In the genomic region with DNA sequence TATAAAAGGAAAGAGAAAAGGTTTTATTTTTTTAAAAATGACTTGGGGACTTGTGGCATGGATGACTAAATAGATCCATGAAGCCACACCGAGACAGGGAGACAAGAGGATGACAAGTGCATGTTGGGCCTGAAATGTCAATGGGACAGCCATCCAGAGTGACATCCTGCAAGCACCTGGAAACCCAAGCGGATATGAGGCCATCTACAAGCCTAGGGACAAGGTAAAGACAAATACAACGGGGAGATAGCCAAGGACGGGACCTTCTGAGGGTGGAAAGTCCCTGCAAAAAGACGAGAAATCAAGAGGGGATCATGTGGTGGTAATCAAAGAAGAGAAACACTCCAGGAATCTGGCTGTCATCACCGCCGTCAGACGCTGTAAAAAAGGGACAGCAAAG, we compare ENCODE assay signal across 19 mouse cellular contexts. TPM values are rescaled to one million over a fixed set of nuclear protein-coding genes. Genes with fewer than 3 reads are reported as not detected.
DNase-seq lines count a peak whose midpoint lies in the region; ATAC-seq and TF ChIP-seq lines count a peak whose summit lies in the region.
"Had no signal": no experiment of that assay in that cellular context is flagged by ENCODE, and none has a peak within 500 bp of the region (broad histone marks: within the 10 kb centered on the region; RNA-seq: fewer than 3 reads in every experiment).

No protein-coding gene starts in this region.

- ATAC-seq in heart, embryonic 13.5 days (ENCODE audit: extremely low read depth, insufficient number of reproducible peaks, low FRiP score, low TSS enrichment) = no peak
- no peak for ATAC-seq in midbrain, postnatal 0 days (ENCODE audit: low FRiP score)
- ATAC-seq: intestine, embryonic 16.5 days; liver, postnatal 0 days had no signal

- H3K9me3 ChIP-seq in heart, embryonic 13.5 days = no peaks in the 10 kb centered on the region
- no peaks in the 10 kb centered on the region for H3K9me3 ChIP-seq in midbrain, postnatal 0 days (ENCODE audit: low read length)
- H3K9me3 ChIP-seq: forebrain, embryonic 10.5 days; hindbrain, embryonic 13.5 days; midbrain, embryonic 10.5 days; neural tube, embryonic 13.5 days had no signal

- no peak overlapping the region for H3K4me3 ChIP-seq in heart, embryonic 13.5 days
- no peak overlapping the region for H3K4me3 ChIP-seq in left cerebral cortex, adult 2 months
- H3K4me3 ChIP-seq in bone marrow, adult 2 months (replicated peaks; ENCODE audit: control insufficient read depth, low read depth, low read length) = no peak overlapping the region
- H3K4me3 ChIP-seq in embryonic fibroblast, embryonic 13.5 days (ENCODE audit: insufficient read depth, low read length) = no peak overlapping the region
- H3K4me3 ChIP-seq in midbrain, postnatal 0 days (ENCODE audit: low read depth, low read length) = no peak overlapping the region
- H3K4me3 ChIP-seq: forebrain, embryonic 10.5 days; hindbrain, embryonic 13.5 days; midbrain, embryonic 10.5 days; neural tube, embryonic 13.5 days had no signal

- H3K27ac ChIP-seq in heart, embryonic 13.5 days (replicated peaks) = peak overlapping the region; percentile 62
- 0 out of 2 replicates have a peak overlapping the region, but pooled peaks have one; percentile 8 for H3K27ac ChIP-seq in left cerebral cortex, adult 2 months
- H3K27ac ChIP-seq in bone marrow, adult 2 months (ENCODE audit: control insufficient read depth, insufficient read depth, low read depth, low read length, poor library complexity) = 0 out of 2 replicates have a peak overlapping the region, but pooled peaks have one; percentile 2
- H3K27ac ChIP-seq in embryonic fibroblast, embryonic 13.5 days (ENCODE audit: insufficient read depth, low read length) = peak overlapping the region; percentile 66; the same call in 1 of the 2 replicates
- H3K27ac ChIP-seq in midbrain, postnatal 0 days (ENCODE audit: low read depth, low read length) = no peak overlapping the region
- H3K27ac ChIP-seq: forebrain, embryonic 10.5 days; hindbrain, embryonic 13.5 days; midbrain, embryonic 10.5 days; neural tube, embryonic 13.5 days had no signal

- no peak for DNase-seq in heart, adult 9 months (ENCODE audit: low spot score in 2 of 2)
- no peak for DNase-seq in left cerebral cortex, adult 2 months (ENCODE audit: extremely low spot score in 1 of 2, low spot score in 2 of 2)
- DNase-seq in left cerebral cortex, adult 9 months (ENCODE audit: low spot score in 2 of 2) = no peak
- no peak for DNase-seq in midbrain, postnatal 0 days (ENCODE audit: low spot score)
- DNase-seq: cerebellum, adult 11-12 months; cerebellum, postnatal 25 days; gastrocnemius, postnatal 10 days; kidney, postnatal 25 days; layer of hippocampus, adult 9-11 months; liver, postnatal 0 days; thymus, postnatal 25 days had no signal

- no peaks in the 10 kb centered on the region for H3K27me3 ChIP-seq in heart, embryonic 13.5 days (replicated peaks)
- no peaks in the 10 kb centered on the region for H3K27me3 ChIP-seq in midbrain, postnatal 0 days (ENCODE audit: insufficient read depth, low read length)
- H3K27me3 ChIP-seq: hindbrain, embryonic 13.5 days; neural tube, embryonic 13.5 days had no signal

- H3K4me1 ChIP-seq in heart, embryonic 13.5 days = peaks cover 73% of the 10 kb centered on the region
- peaks cover 16% of the 10 kb centered on the region for H3K4me1 ChIP-seq in bone marrow, adult 2 months (ENCODE audit: control insufficient read depth, insufficient read depth, low read length)
- H3K4me1 ChIP-seq in embryonic fibroblast, embryonic 13.5 days (ENCODE audit: control insufficient read depth, insufficient read depth, low read length) = peaks cover 40% of the 10 kb centered on the region
- H3K4me1 ChIP-seq in midbrain, postnatal 0 days (ENCODE audit: insufficient read depth, low read length) = no peaks in the 10 kb centered on the region

- 26% methylated on average over 8 of the region's 8 CpGs for WGBS in heart, embryonic 13.5 days
- WGBS in bone marrow, adult 2 months = 81% methylated on average over 8 of the region's 8 CpGs
- WGBS in midbrain, postnatal 0 days = 75% methylated on average over 8 of the region's 8 CpGs

- intact Hi-C loops in left cerebral cortex, adult 2 months (cut with DNase I) = no loop called here

- TF ChIP-seq POLR2A in bone marrow, adult 2 months (IDR thresholded peaks at IDR 0.05; ENCODE audit: borderline replicate concordance, control insufficient read depth, low read depth, low read length) = no peak
- TF ChIP-seq POLR2A in embryonic fibroblast, embryonic 13.5 days (IDR thresholded peaks at IDR 0.05; ENCODE audit: low read depth, low read length) = no peak

- H3K36me3 ChIP-seq in heart, embryonic 13.5 days = peaks cover 5% of the 10 kb centered on the region
- H3K36me3 ChIP-seq in midbrain, postnatal 0 days (ENCODE audit: insufficient read depth, low read length) = no peaks in the 10 kb centered on the region
- H3K36me3 ChIP-seq: forebrain, embryonic 10.5 days; hindbrain, embryonic 13.5 days; midbrain, embryonic 10.5 days; neural tube, embryonic 13.5 days had no signal

- no peak overlapping the region for H3K4me2 ChIP-seq in heart, embryonic 13.5 days
- no peak overlapping the region for H3K4me2 ChIP-seq in midbrain, postnatal 0 days (ENCODE audit: low read depth, low read length, poor library complexity, severe bottlenecking)
- H3K4me2 ChIP-seq: hindbrain, embryonic 13.5 days; neural tube, embryonic 13.5 days had no signal

- 0 out of 2 replicates have a peak overlapping the region, but pooled peaks have one; percentile 17 for H3K9ac ChIP-seq in heart, embryonic 13.5 days
- H3K9ac ChIP-seq in midbrain, postnatal 0 days (replicated peaks; ENCODE audit: low read length, poor library complexity, severe bottlenecking) = no peak overlapping the region
- H3K9ac ChIP-seq: hindbrain, embryonic 13.5 days; liver, postnatal 0 days; neural tube, embryonic 13.5 days had no signal

- TF ChIP-seq CTCF in left cerebral cortex, adult 2 months (IDR thresholded peaks at IDR 0.05) = no peak
- TF ChIP-seq CTCF in bone marrow, adult 2 months (IDR thresholded peaks at IDR 0.05; ENCODE audit: control insufficient read depth, insufficient read depth, low read length) = no peak
- no peak for TF ChIP-seq CTCF in embryonic fibroblast, embryonic 13.5 days (IDR thresholded peaks at IDR 0.05; ENCODE audit: borderline replicate concordance, insufficient read depth, low read length)
- no peak for TF ChIP-seq CTCF in midbrain, postnatal 0 days (IDR thresholded peaks at IDR 0.05)

RNA-seq across cellular contexts. Expression of gene Iqgap1, which starts 48.6 kb away (rescaled TPM):
- 28.0 and 28.9 TPM in 2 replicates for polyA plus RNA-seq in heart, embryonic 13.5 days (2015; fragmentation: Nextera tagmentation; extraction: Ambion mirVana)
- 10 to 100 TPM; 26.0 to 27.3 TPM for total RNA-seq in left cerebral cortex, adult 2 months (2021)
- polyA plus RNA-seq in bone marrow, adult 2 months (2011; ENCODE audit: insufficient read depth, insufficient read length, low replicate concordance, missing spikeins) = 29.4 and 62.3 TPM in 2 replicates
- polyA plus RNA-seq in embryonic fibroblast, embryonic 13.5 days (2011; ENCODE audit: insufficient read length, low read depth, missing spikeins) = 206 and 311 TPM in 2 replicates
- total RNA-seq in midbrain, postnatal 0 days (2014; rRNA removed) = 20.6 and 31.0 TPM in 2 replicates
- polyA plus RNA-seq in midbrain, postnatal 0 days (2015; fragmentation: Nextera tagmentation; extraction: Ambion mirVana) = 11.3 and 12.3 TPM in 2 replicates
